Mouse (Mus musculus) ES-E14 (cell line): ENCODE measurements around the gene Trpm3. TPM values are rescaled to one million over a fixed set of nuclear protein-coding genes. Genes with fewer than 3 reads are reported as not detected.

Experiments
- DNase-seq: peaks from one replicate; pipeline ENCODE4 v3.0.0-alpha.2; 2013; ENCODE audit warnings: low read depth, low spot score
- H3K27ac ChIP-seq: 2 replicates; pipeline ENCODE4 v1.5.1; 2012; ENCODE audit warnings: low read depth, mild to moderate bottlenecking, low read length, moderate library complexity, mixed read lengths; ENCODE audit not compliant: poor library complexity, insufficient read depth, severe bottlenecking
- H3K36me3 ChIP-seq: 2 replicates; pipeline ENCODE4 v1.6.1; 2012; ENCODE audit warnings: mild to moderate bottlenecking, low read length, moderate library complexity, mixed read lengths; ENCODE audit not compliant: control insufficient read depth, poor library complexity, insufficient read depth, severe bottlenecking
- H3K4me1 ChIP-seq, 2 experiments: fragments of 150-350 bp in 1 of 2; sonication (generic) in 1 of 2; 2 replicates each; pipeline ENCODE4 v1.6.1; 2012; ENCODE audit warnings: low read length in 2 of 2, mild to moderate bottlenecking in 1 of 2, mixed read lengths in 1 of 2; ENCODE audit not compliant: control insufficient read depth in 2 of 2, insufficient read depth in 2 of 2, poor library complexity in 1 of 2
- H3K4me3 ChIP-seq, 2 experiments: fragments of 150-350 bp in 1 of 2; sonication (generic) in 1 of 2; 2 replicates each; pipeline ENCODE4 v1.5.1; 2012; ENCODE audit warnings: low read length in 2 of 2, low read depth in 1 of 2, mild to moderate bottlenecking in 1 of 2, mixed read lengths in 1 of 2; ENCODE audit not compliant: insufficient read depth in 1 of 2, poor library complexity in 1 of 2, severe bottlenecking in 1 of 2
- H3K9ac ChIP-seq: 2 replicates; pipeline ENCODE4 v1.6.1; 2012; ENCODE audit warnings: low read depth, mild to moderate bottlenecking, low read length, mixed read lengths; ENCODE audit not compliant: poor library complexity, insufficient read depth, severe bottlenecking
- H3K9me3 ChIP-seq: fragments of 150-350 bp; sonication (generic); 2 replicates; pipeline ENCODE4 v1.6.1; 2012; ENCODE audit warnings: low read depth, mild to moderate bottlenecking, low read length; ENCODE audit not compliant: control insufficient read depth, insufficient read depth
- CHD2 ChIP-seq: IDR thresholded peaks from 2 replicates; pipeline ENCODE4 v1.6.1; 2014; ENCODE audit warnings: mild to moderate bottlenecking, low read depth, low read length, inconsistent platforms
- HCFC1 ChIP-seq: IDR thresholded peaks from 2 replicates; pipeline ENCODE4 v1.6.1; 2012; ENCODE audit warnings: low read length, inconsistent platforms, borderline replicate concordance; ENCODE audit not compliant: insufficient read depth
- MAFK ChIP-seq: IDR thresholded peaks from 2 replicates; pipeline ENCODE4 v1.6.1; 2014; ENCODE audit warnings: mild to moderate bottlenecking, low read depth, low read length, inconsistent platforms; ENCODE audit not compliant: insufficient read depth
- ZC3H11A ChIP-seq: IDR thresholded peaks from 2 replicates; pipeline ENCODE4 v1.6.1; 2012; ENCODE audit warnings: low read depth, mild to moderate bottlenecking, inconsistent platforms, low read length, borderline replicate concordance
- ZNF384 ChIP-seq: IDR thresholded peaks from 2 replicates; pipeline ENCODE4 v1.6.1; 2012; ENCODE audit warnings: low read depth, low read length, inconsistent platforms
- in situ Hi-C, 2 experiments: fragments of 600-800 bp; cut with MboI; formaldehyde crosslinking; loops; one replicate each; pipeline ENCODE4 v1.15.1; 2025; ENCODE audit warnings: low sequenced_read_pairs in 2 of 2, inconsistent platforms in 1 of 2; ENCODE audit not compliant: unreplicated experiment in 2 of 2
- total RNA-seq: library from RNA; depleted of rRNA; stranded (reverse); fragments of 300-350 nt; gene quantifications from 2 replicates; pipeline ENCODE4 v1.2.3, GENCODE M21; 2012

The Trpm3 gene
- total RNA-seq, 1 experiment = 0.22 TPM

DNA sequence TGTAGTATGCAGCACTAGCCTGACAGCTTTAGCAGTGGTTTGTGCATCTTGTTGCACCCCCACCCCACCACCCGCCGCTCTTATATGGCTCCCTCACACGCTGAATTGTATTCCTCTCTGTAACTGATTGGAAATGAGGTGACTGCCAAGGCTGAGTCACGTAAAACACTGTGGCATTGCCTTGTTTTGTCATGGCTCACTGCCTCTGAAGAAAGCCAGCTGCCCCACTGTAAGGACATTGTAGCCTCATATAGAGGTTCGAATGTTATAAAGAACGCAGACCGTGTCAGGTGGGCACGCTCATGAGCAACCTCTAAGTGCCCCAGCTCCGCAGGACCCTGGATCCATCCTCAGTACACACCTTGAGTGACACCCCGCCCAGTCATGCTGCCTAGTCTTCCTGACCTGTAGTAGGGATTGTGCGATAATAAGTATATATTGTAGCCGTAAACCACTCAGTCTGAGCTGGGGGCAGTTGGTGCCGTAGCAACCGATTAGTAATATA is 215.2 kb downstream of the Trpm3 start:
- H3K9me3 ChIP-seq = no peaks in the 10 kb centered on the region
- in situ Hi-C loops = no loop called here
- no peak overlapping the region for H3K27ac ChIP-seq
- no peak for TF ChIP-seq MAFK
- TF ChIP-seq ZC3H11A = no peak
- no peak for TF ChIP-seq CHD2
- TF ChIP-seq ZNF384 = no peak
- no peak for TF ChIP-seq HCFC1
- H3K4me1 ChIP-seq = no peaks in the 10 kb centered on the region
- no peaks in the 10 kb centered on the region for H3K36me3 ChIP-seq
- H3K4me3 ChIP-seq = no peak overlapping the region
- no peak for DNase-seq
- no peak overlapping the region for H3K9ac ChIP-seq

DNA sequence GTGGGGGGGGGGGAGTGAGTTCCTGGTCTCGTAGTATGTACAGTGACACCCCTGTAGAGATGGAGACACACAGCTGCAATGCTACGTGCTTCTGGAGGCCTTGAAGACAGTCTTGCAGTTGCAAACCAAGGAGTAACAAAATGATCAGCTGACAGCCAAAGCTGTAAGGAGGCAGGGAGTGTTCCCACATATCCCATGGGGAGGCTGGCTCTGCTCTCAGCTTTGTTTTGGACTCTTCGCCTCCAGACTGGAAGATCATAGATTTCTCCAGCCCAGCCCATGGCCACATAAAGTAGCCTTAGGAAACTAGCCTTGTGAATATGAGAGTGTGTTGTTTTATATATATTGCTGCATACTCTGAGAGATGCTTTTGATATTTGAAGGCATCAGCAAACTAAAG is 248.0 kb downstream of the Trpm3 start:
- TF ChIP-seq HCFC1 (no peak), ZNF384 (no peak), CHD2 (no peak), ZC3H11A (no peak), MAFK (no peak)
- Histone ChIP-seq H3K36me3 (no peaks in the 10 kb centered on the region), H3K9me3 (no peaks in the 10 kb centered on the region), H3K4me3 (no peak overlapping the region), H3K4me1 (no peaks in the 10 kb centered on the region), H3K9ac (no peak overlapping the region), H3K27ac (no peak overlapping the region)
- in situ Hi-C loops = no loop called here
- DNase-seq = no peak

DNA sequence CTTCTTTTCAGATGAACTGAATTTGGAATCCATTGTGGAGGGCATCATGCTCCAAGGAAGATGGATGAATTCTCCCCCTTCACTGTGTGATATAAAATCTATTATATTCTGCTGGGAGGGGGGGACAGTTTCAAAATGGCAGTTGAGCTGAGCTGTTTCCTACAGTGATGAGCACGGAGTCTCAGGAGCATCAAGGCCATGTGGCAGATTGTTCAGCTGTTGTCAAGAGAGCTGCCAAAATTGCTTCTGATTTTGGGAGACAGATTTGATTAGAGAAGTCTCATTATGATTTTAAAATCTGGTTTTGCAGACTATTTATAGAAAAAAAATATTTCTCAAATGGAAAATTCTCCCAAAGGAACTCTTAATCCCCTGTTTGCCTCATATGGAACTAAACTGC is 255.9 kb downstream of the Trpm3 start:
- no peak for TF ChIP-seq ZNF384
- no peak for TF ChIP-seq MAFK
- no peak for TF ChIP-seq ZC3H11A
- in situ Hi-C loops = no loop called here
- no peak overlapping the region for H3K27ac ChIP-seq
- peaks cover 9% of the 10 kb centered on the region for H3K9me3 ChIP-seq
- H3K4me1 ChIP-seq = no peaks in the 10 kb centered on the region
- no peak for DNase-seq
- no peak overlapping the region for H3K4me3 ChIP-seq
- no peaks in the 10 kb centered on the region for H3K36me3 ChIP-seq
- H3K9ac ChIP-seq = no peak overlapping the region

DNA sequence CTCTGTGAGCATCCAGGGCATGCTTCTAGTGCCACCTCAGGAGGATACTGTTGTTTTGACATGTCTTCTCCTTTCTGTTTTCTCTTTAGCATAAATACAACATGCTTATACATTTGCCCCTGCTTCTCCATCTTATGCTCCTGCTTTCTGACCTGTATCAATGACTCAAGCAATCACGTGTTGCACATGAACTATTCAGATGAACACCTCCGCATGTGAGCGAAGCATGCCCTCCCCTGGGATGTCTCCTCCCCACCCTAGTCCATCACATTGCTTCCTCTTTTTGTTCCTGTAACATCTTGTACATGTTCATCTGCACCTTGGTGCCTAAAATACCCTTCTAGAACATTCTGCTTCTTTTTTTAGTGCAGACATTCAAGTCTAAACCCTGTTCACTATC is 265.2 kb downstream of the Trpm3 start:
- no peaks in the 10 kb centered on the region for H3K4me1 ChIP-seq
- in situ Hi-C loops = no loop called here
- no peak overlapping the region for H3K9ac ChIP-seq
- H3K27ac ChIP-seq = no peak overlapping the region
- no peaks in the 10 kb centered on the region for H3K36me3 ChIP-seq
- H3K4me3 ChIP-seq = no peak overlapping the region
- no peak for DNase-seq
- H3K9me3 ChIP-seq = no peaks in the 10 kb centered on the region
- TF ChIP-seq MAFK = no peak
- no peak for TF ChIP-seq HCFC1
- TF ChIP-seq ZC3H11A = no peak
- no peak for TF ChIP-seq CHD2
- TF ChIP-seq ZNF384 = no peak

DNA sequence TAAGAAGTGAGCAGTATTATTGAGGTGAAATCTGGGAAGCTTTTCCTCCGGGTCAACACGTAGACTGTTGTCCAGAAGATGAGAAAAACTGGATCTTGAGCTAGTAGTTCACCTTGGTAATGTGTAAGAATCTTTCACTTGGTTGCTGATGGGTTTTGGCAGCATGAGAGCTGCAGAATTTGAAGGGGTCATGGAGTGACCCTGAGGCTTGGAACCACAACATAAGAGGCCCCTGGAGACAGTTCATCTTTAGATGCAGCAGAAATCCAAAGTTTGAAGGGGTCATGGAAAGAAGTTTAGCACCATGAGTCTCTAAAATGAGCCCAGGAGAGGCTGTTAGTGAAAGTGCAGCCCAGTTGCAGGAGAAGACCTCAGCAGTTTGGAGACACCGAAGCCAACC is 279.4 kb downstream of the Trpm3 start:
- no peak overlapping the region for H3K4me3 ChIP-seq
- H3K36me3 ChIP-seq = no peaks in the 10 kb centered on the region
- TF ChIP-seq MAFK = no peak
- no peak overlapping the region for H3K27ac ChIP-seq
- in situ Hi-C loops = no loop called here
- no peak for DNase-seq
- no peaks in the 10 kb centered on the region for H3K4me1 ChIP-seq
- H3K9ac ChIP-seq = no peak overlapping the region
- no peaks in the 10 kb centered on the region for H3K9me3 ChIP-seq
